Mouse (Mus musculus) brain, embryonic 14.5 days (tissue): ENCODE measurements at regions not wholly inside any gene's neighbourhood (a gene's known extent, or its start where the extent isn't known, plus 50 kb on each side); places are given as distances from the start of the nearest gene placed in this dataset.

Experiments used
- CTCF ChIP-seq: fragments of 200-500 bp; IDR thresholded peaks from 2 replicates; pipeline ENCODE4 v1.5.1; 2012; ENCODE audit warnings: inconsistent platforms, mild to moderate bottlenecking, moderate library complexity, borderline replicate concordance; ENCODE audit not compliant: insufficient read depth, insufficient read length; ENCODE audit errors: extremely low read depth
- POLR2A ChIP-seq: fragments of 200-500 bp; IDR thresholded peaks from 2 replicates; pipeline ENCODE4 v1.6.1; 2012; ENCODE audit warnings: mild to moderate bottlenecking, inconsistent platforms, borderline replicate concordance; ENCODE audit not compliant: poor library complexity, insufficient read depth, insufficient read length, severe bottlenecking; ENCODE audit errors: extremely low read depth

DNA sequence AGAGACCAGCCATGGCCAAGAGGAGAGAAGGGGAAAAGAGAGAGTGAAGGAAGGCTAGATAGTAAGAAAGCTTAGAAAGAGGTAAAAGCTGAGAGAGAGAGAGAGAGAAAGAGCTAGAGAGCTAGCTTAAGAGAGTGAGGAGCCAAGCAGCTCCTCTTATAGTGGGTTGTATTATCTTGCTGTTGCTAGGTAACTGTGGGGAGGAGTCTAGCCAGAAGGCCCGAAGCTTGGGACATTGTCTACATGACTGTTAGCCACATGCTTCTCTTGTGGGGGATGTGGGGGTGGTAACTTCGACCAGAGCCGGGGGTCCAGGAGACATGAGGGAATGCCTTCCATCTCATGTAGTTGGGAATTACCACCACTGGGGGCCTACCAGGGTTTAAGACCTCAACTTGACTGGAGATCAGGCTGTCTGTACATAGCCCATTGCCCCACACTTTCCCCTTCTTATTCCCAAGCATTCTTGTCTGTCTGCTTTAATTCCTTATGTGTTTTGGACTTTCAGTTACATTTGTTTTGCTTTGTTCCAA, 353.3 kb upstream of the 4930578C19Rik start:
- no peak for TF ChIP-seq POLR2A
- no peak for TF ChIP-seq CTCF
